Mouse (Mus musculus): Measurements from ENCODE around the gene Bcl7c.

- TF ChIP-seq GATA1 (IDR thresholded peaks at IDR 0.05; ENCODE audit: borderline replicate concordance, low read length) (no peak), FLI1 (IDR thresholded peaks at IDR 0.05; ENCODE audit: low read length) (no peak)
Measured at GRCm38 (mm10) chr7:127712461-127713385, 4.0 kb upstream of the Bcl7c start, which contains the start of gene Ctf1.
